Mouse (Mus musculus): ENCODE data around the gene Gm11639. TPM values are rescaled to one million over a fixed set of nuclear protein-coding genes. Genes with fewer than 3 reads are reported as not detected.

Gene Gm11639
- polyA plus RNA-seq, 1 experiment from 2014 or later = not detected

DNA sequence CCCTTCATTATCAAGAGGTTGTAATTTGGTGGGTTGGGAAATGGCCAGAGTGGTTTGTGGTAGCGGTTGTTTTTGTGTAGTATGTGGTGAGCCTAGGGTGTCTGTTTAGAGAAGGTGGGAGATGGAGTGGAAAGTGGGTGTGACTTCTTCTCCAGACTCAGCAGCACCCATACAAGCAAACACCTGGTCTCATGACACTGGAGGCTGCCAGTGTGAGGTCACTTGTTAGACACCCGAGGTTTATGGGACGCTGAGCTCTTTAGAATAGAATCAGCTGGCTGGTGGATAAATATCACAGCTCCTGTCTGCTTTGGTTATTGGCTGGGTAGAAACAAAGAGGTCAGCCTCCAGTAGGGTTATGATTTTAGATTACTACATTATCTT is 21.6 kb upstream of the Gm11639 start:
- H3K36me3 ChIP-seq (ENCODE audit: control insufficient read depth, insufficient read depth, low read length) = no peaks in the 10 kb centered on the region
- no peaks in the 10 kb centered on the region for H3K27me3 ChIP-seq (ENCODE audit: control insufficient read depth, insufficient read depth, low read length)
- no peak overlapping the region for H3K27ac ChIP-seq (ENCODE audit: low read depth, low read length)
- H3K4me1 ChIP-seq (replicated peaks; ENCODE audit: control insufficient read depth, insufficient read depth, low read length) = no peaks in the 10 kb centered on the region
- ATAC-seq (ENCODE audit: low FRiP score) (no peak), DNase-seq (ENCODE audit: low spot score) (no peak)
- no peaks in the 10 kb centered on the region; the same call in 1 of the 2 replicates for H3K9me3 ChIP-seq (ENCODE audit: control insufficient read depth, low read length)
- no peak overlapping the region for H3K9ac ChIP-seq (ENCODE audit: low read depth, low read length)
- 80% methylated on average over 3 of the region's 3 CpGs for WGBS
- no peak overlapping the region for H3K4me3 ChIP-seq (ENCODE audit: low read depth, low read length)
- H3K4me2 ChIP-seq (replicated peaks; ENCODE audit: low read depth, low read length) = no peak overlapping the region

DNA sequence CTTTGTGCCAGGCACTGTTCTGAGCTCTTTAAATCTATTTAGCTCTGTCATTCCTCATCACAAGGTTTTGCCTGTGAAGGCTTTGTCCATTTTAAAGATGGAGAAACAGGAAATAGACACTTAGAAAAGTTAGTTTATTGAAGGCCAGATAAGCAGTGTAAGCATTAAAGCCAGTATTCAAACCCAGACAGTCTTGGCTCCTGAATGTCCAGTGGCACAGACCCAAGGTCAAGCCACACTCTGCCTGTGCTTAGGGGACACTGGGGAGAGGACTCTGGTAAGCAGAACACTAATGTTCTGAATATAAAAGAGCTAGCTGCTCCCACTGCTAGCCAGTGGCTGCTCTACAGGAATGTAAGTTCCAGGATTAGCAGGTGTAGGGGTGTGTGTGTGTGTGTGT is 21.1 kb upstream of the Gm11639 start:
- no peak overlapping the region for H3K4me3 ChIP-seq (ENCODE audit: low read depth, low read length)
- H3K9me3 ChIP-seq (ENCODE audit: control insufficient read depth, low read length) = no peaks in the 10 kb centered on the region; the same call in 1 of the 2 replicates
- H3K4me1 ChIP-seq (replicated peaks; ENCODE audit: control insufficient read depth, insufficient read depth, low read length) = no peaks in the 10 kb centered on the region
- no peak overlapping the region for H3K9ac ChIP-seq (ENCODE audit: low read depth, low read length)
- H3K36me3 ChIP-seq (ENCODE audit: control insufficient read depth, insufficient read depth, low read length) = no peaks in the 10 kb centered on the region
- no peaks in the 10 kb centered on the region for H3K27me3 ChIP-seq (ENCODE audit: control insufficient read depth, insufficient read depth, low read length)
- ATAC-seq (ENCODE audit: low FRiP score) (no peak), DNase-seq (ENCODE audit: low spot score) (no peak)
- H3K4me2 ChIP-seq (replicated peaks; ENCODE audit: low read depth, low read length) = no peak overlapping the region
- no peak overlapping the region for H3K27ac ChIP-seq (ENCODE audit: low read depth, low read length)

- no peak for ATAC-seq (ENCODE audit: low FRiP score)
- no peaks in the 10 kb centered on the region for H3K36me3 ChIP-seq (ENCODE audit: control insufficient read depth, insufficient read depth, low read length)
- H3K9ac ChIP-seq (ENCODE audit: low read depth, low read length) = no peak overlapping the region
Observed at GRCm38 (mm10) chr11:104667399-104667798, 18.1 kb upstream of the Gm11639 start.

DNA sequence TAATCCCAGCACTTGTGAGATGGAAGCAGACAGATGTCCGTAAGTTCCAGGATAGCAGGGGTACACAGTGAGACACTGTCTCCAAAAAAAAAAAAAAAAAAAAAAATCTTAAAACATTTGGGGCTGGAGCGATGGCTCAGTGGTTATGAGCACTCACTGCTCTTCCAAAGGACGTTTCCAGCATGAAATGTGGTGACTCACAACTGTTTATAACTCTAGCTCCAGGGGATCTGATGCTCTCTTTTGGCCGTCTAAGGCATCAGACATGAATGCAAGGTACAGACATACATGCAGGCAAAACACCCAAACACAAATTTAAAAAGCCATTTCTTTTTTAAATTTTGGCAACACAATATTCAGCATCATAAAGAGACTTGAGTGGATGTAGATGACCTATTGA is 12.1 kb upstream of the Gm11639 start:
- 72% methylated on average over 4 of the region's 4 CpGs for WGBS
- Histone ChIP-seq H3K36me3 (ENCODE audit: control insufficient read depth, insufficient read depth, low read length) (no peaks in the 10 kb centered on the region), H3K27me3 (ENCODE audit: control insufficient read depth, insufficient read depth, low read length) (no peaks in the 10 kb centered on the region), H3K9me3 (ENCODE audit: control insufficient read depth, low read length) (no peaks in the 10 kb centered on the region), H3K27ac (ENCODE audit: low read depth, low read length) (no peak overlapping the region), H3K4me3 (ENCODE audit: low read depth, low read length) (no peak overlapping the region), H3K4me2 (replicated peaks; ENCODE audit: low read depth, low read length) (no peak overlapping the region), H3K4me1 (replicated peaks; ENCODE audit: control insufficient read depth, insufficient read depth, low read length) (no peaks in the 10 kb centered on the region), H3K9ac (ENCODE audit: low read depth, low read length) (no peak overlapping the region)
- ATAC-seq (ENCODE audit: low FRiP score) = no peak
- DNase-seq (ENCODE audit: low spot score) = no peak

More at GRCm38 (mm10) chr11:104667399-104667798, 18.1 kb upstream of the Gm11639 start:
- Histone ChIP-seq H3K27ac (ENCODE audit: low read depth, low read length) (no peak overlapping the region), H3K4me2 (replicated peaks; ENCODE audit: low read depth, low read length) (no peak overlapping the region), H3K4me1 (replicated peaks; ENCODE audit: control insufficient read depth, insufficient read depth, low read length) (no peaks in the 10 kb centered on the region), H3K27me3 (ENCODE audit: control insufficient read depth, insufficient read depth, low read length) (no peaks in the 10 kb centered on the region), H3K4me3 (ENCODE audit: low read depth, low read length) (no peak overlapping the region), H3K9me3 (ENCODE audit: control insufficient read depth, low read length) (no peaks in the 10 kb centered on the region)
- 80% methylated on average over 5 of the region's 5 CpGs for WGBS
- no peak for DNase-seq (ENCODE audit: low spot score)

- DNase-seq (ENCODE audit: low spot score) (no peak), ATAC-seq (ENCODE audit: low FRiP score) (no peak)
- Histone ChIP-seq H3K4me3 (ENCODE audit: low read depth, low read length) (no peak overlapping the region), H3K27ac (ENCODE audit: low read depth, low read length) (no peak overlapping the region), H3K4me2 (replicated peaks; ENCODE audit: low read depth, low read length) (no peak overlapping the region), H3K4me1 (replicated peaks; ENCODE audit: control insufficient read depth, insufficient read depth, low read length) (no peaks in the 10 kb centered on the region), H3K9ac (ENCODE audit: low read depth, low read length) (no peak overlapping the region), H3K27me3 (ENCODE audit: control insufficient read depth, insufficient read depth, low read length) (no peaks in the 10 kb centered on the region), H3K36me3 (ENCODE audit: control insufficient read depth, insufficient read depth, low read length) (no peaks in the 10 kb centered on the region), H3K9me3 (ENCODE audit: control insufficient read depth, low read length) (no peaks in the 10 kb centered on the region)
- WGBS = 93% methylated on average over 11 of the region's 11 CpGs
Observed at GRCm38 (mm10) chr11:104674768-104675167, 10.7 kb upstream of the Gm11639 start.

GRCm38 (mm10) chr11:104693235-104693634 is 7.7 kb downstream of the Gm11639 start:
- Histone ChIP-seq H3K4me3 (ENCODE audit: low read depth, low read length) (no peak overlapping the region), H3K27ac (ENCODE audit: low read depth, low read length) (no peak overlapping the region), H3K4me2 (replicated peaks; ENCODE audit: low read depth, low read length) (no peak overlapping the region), H3K36me3 (ENCODE audit: control insufficient read depth, insufficient read depth, low read length) (no peaks in the 10 kb centered on the region), H3K9ac (ENCODE audit: low read depth, low read length) (no peak overlapping the region), H3K4me1 (replicated peaks; ENCODE audit: control insufficient read depth, insufficient read depth, low read length) (no peaks in the 10 kb centered on the region), H3K9me3 (ENCODE audit: control insufficient read depth, low read length) (no peaks in the 10 kb centered on the region), H3K27me3 (ENCODE audit: control insufficient read depth, insufficient read depth, low read length) (no peaks in the 10 kb centered on the region)
- ATAC-seq (ENCODE audit: low FRiP score) (no peak), DNase-seq (ENCODE audit: low spot score) (no peak)
- 88% methylated on average over 6 of the region's 6 CpGs for WGBS

DNA sequence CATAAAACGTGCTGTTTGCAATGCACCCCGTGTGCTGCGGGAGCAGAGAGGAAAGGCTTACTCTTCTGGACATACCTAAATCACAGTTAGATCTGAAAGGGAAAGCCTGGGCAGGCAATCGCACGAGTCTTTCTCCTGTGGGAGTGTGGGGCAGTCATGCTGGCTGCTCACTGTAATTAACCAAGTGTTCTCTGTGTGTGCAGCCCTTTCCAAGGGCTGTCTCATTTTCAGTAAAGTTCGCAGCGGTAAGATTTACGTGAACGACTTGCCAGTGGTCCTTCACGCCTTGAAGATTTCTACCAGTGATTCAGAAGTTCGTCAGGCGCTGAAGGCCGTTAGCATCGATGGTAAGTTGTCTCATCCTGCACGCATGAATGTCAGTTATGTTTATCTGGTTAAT is 18.6 kb downstream of the Gm11639 start:
- H3K9me3 ChIP-seq (ENCODE audit: control insufficient read depth, low read length) = no peaks in the 10 kb centered on the region
- H3K4me1 ChIP-seq (replicated peaks; ENCODE audit: control insufficient read depth, insufficient read depth, low read length) = no peaks in the 10 kb centered on the region
- H3K9ac ChIP-seq (ENCODE audit: low read depth, low read length) = no peak overlapping the region
- H3K4me2 ChIP-seq (replicated peaks; ENCODE audit: low read depth, low read length) = no peak overlapping the region
- WGBS = 75% methylated on average over 15 of the region's 15 CpGs
- no peaks in the 10 kb centered on the region for H3K27me3 ChIP-seq (ENCODE audit: control insufficient read depth, insufficient read depth, low read length)
- H3K27ac ChIP-seq (ENCODE audit: low read depth, low read length) = no peak overlapping the region
- H3K4me3 ChIP-seq (ENCODE audit: low read depth, low read length) = no peak overlapping the region
- ATAC-seq (ENCODE audit: low FRiP score) = no peak
- H3K36me3 ChIP-seq (ENCODE audit: control insufficient read depth, insufficient read depth, low read length) = no peaks in the 10 kb centered on the region
- DNase-seq (ENCODE audit: low spot score) = no peak

GRCm38 (mm10) chr11:104707084-104707483 is 21.6 kb downstream of the Gm11639 start:
- WGBS = 69% methylated on average over 2 of the region's 2 CpGs
- Histone ChIP-seq H3K4me2 (replicated peaks; ENCODE audit: low read depth, low read length) (no peak overlapping the region), H3K4me3 (ENCODE audit: low read depth, low read length) (no peak overlapping the region), H3K9me3 (ENCODE audit: control insufficient read depth, low read length) (no peaks in the 10 kb centered on the region), H3K9ac (ENCODE audit: low read depth, low read length) (no peak overlapping the region), H3K36me3 (ENCODE audit: control insufficient read depth, insufficient read depth, low read length) (no peaks in the 10 kb centered on the region), H3K27me3 (ENCODE audit: control insufficient read depth, insufficient read depth, low read length) (no peaks in the 10 kb centered on the region), H3K27ac (ENCODE audit: low read depth, low read length) (no peak overlapping the region), H3K4me1 (replicated peaks; ENCODE audit: control insufficient read depth, insufficient read depth, low read length) (no peaks in the 10 kb centered on the region)
- ATAC-seq (ENCODE audit: low FRiP score) (no peak), DNase-seq (ENCODE audit: low spot score) (no peak)

GRCm38 (mm10) chr11:104744995-104745568 is 59.6 kb downstream of the Gm11639 start:
- Histone ChIP-seq H3K36me3 (ENCODE audit: control insufficient read depth, insufficient read depth, low read length) (no peaks in the 10 kb centered on the region), H3K27me3 (ENCODE audit: control insufficient read depth, insufficient read depth, low read length) (no peaks in the 10 kb centered on the region), H3K27ac (ENCODE audit: low read depth, low read length) (no peak overlapping the region), H3K4me3 (ENCODE audit: low read depth, low read length) (no peak overlapping the region), H3K4me1 (replicated peaks; ENCODE audit: control insufficient read depth, insufficient read depth, low read length) (no peaks in the 10 kb centered on the region), H3K4me2 (replicated peaks; ENCODE audit: low read depth, low read length) (no peak overlapping the region), H3K9ac (ENCODE audit: low read depth, low read length) (no peak overlapping the region), H3K9me3 (ENCODE audit: control insufficient read depth, low read length) (no peaks in the 10 kb centered on the region)
- DNase-seq (ENCODE audit: low spot score) = no peak
- 89% methylated on average over 8 of the region's 9 CpGs for WGBS
- no peak for ATAC-seq (ENCODE audit: low FRiP score)
